Mouse (Mus musculus) gonadal fat pad, adult 2 months (tissue): Measurements from ENCODE around the gene Amy2a1. TPM values are rescaled to one million over a fixed set of nuclear protein-coding genes. Genes with fewer than 3 reads are reported as not detected.
"Not testable (repeated sequence)": the region's sequence is repeated elsewhere in the genome, so short reads cannot be mapped to it uniquely, and the experiment has no call there.

Experiments used
- DNase-seq: peaks from one replicate; pipeline ENCODE4 v3.0.0-alpha.2; 2012; ENCODE audit warnings: low read depth
- polyA plus RNA-seq: library from polyadenylated mRNA; depleted of rRNA; stranded (reverse); fragments of >200 nt; gene quantifications from 2 replicates; pipeline ENCODE4 v1.2.3, GENCODE M21; 2012; rRNA removed

The Amy2a1 gene
- not detected in 2 replicates for polyA plus RNA-seq

GRCm38 (mm10) chr3:113532328-113532727 lies at the start of gene Amy2a1:
TSS of gene Amy2a1 (minus strand) at chr3:113532428.
- DNase-seq, result not testable (repeated sequence)

DNA sequence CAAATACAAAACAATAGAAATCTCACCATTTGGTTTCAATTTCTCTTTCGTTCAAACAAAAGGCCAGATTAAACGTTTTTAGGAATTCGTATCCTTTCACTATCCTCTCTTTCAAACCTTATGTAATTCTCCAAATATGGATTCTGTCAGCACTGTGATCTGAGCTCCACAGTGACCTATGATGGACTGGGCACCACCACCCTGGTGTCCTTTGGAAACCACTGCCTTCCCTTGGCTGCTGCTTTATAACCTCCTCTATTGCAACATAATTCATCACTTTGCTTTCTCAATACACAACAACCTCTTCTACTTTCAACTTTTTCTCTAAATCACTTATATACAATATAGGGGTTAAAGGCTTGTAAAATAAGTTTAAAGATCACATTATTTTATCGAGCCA lies 42.4 kb upstream of the Amy2a1 start:
- no peak for DNase-seq

DNA sequence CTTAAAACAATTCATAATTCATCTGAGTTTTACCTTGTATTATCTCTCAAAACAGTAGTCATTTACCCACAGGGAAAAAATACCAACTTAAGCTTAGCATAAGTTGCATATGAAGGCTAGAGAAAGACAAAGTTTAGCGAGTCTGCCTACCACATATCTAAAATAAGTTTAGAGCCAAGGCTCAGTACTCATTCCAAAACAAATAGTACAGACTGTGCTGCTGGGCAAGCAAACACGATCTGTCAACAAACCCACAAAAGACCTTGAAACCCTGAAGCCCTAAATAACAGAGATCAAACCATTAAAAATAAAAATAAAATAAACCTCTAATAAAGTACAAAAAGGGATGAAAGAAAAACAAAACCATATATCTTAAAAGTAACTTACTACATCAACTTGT lies 41.9 kb upstream of the Amy2a1 start:
- no peak for DNase-seq

- no peak for DNase-seq
Measured at GRCm38 (mm10) chr3:113572158-113572557, 39.9 kb upstream of the Amy2a1 start.

DNA sequence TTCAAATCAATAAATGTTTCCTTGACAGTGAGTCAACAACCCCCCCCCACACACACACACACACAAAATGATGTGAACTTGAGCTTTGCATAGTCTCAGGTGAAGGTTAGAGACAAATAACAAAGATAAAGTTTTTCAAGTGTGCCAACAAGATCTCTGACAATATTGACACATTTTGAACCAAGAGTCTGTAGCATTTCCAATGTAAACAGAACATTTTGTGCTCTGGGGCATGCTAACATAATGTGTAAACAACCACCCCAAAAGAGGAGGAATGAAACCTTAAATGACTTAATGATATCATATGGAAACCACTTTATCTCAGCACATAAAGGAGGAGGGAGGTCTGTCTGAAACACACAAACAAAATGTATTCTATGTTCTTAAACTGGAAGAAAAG lies 7.5 kb upstream of the Amy2a1 start:
- no peak for DNase-seq

Other genes with a start within 250 kb of the Amy2a1 start
- 0.30 TPM in 1 of 2 replicates, not detected in the other for gene Amy2a4, start 241.0 kb downstream of the Amy2a1 start, polyA plus RNA-seq
- gene Amy2a3, start 208.4 kb downstream of the Amy2a1 start, polyA plus RNA-seq, result 0.30 TPM in 1 of 2 replicates, not detected in the other
- 0.30 TPM in 1 of 2 replicates, not detected in the other for gene Amy2a2, start 175.8 kb downstream of the Amy2a1 start, polyA plus RNA-seq
- gene Amy1, start 74.3 kb upstream of the Amy2a1 start, polyA plus RNA-seq, result 28.3 and 47.3 TPM in 2 replicates
- gene Rnpc3, start 97.7 kb upstream of the Amy2a1 start, polyA plus RNA-seq, result 9.5 and 11.9 TPM in 2 replicates